Mouse (Mus musculus): ENCODE results near the gene Lgals3. TPM values are rescaled to one million over a fixed set of nuclear protein-coding genes. Genes with fewer than 3 reads are reported as not detected.
"Not testable (repeated sequence)": the region's sequence is repeated elsewhere in the genome, so short reads cannot be mapped to it uniquely, and the experiment has no call there.

Gene Lgals3
- 10 to 100 TPM; 43.2 to 70.4 TPM for polyA plus RNA-seq (2017; shearing (Covaris generic))

DNA sequence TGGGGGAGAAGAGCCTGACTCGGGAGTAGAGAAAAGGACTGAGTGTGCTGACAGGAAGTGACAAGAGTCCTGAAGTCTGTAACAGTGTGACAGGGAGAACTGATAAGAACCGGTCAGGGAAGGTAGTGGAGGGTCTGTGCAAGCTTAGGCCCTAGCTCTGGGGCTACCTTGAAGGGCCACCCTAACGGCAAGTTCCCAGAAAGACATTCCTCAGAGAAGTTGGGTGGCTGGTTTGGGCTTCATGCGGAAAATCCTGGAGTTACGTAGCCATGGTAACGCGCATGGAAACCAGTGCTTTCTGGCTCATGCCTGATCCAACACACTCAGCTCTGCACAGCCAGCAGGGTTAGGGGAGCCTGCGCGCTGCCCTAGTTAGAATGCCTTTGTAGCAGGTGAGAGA, at the start of gene Lgals3:
TSS of gene Lgals3 (plus strand) at position 291 of the 400 bp plus-strand sequence.
- no peak for ATAC-seq

DNA sequence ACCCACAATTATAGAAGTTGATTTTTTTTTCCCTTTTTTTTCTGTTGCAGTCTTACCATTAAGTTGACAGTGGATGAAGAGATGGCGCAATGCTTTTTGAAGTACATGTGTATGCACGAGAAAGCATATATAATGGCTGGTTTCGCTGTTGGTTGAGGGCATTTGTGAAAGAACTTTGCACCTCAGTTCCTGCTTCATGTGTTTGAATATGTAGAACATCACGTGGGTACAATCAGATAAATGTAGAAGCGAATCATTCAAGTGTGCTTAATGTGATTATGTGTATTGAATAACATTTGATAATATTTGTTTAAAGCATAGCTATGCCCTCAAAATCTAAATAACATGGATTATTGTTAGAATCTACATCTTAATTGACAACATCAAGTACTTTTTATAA, 48.2 kb upstream of the Lgals3 start:
- ATAC-seq, result no peak

- not testable (repeated sequence) for ATAC-seq
Observed at GRCm38 (mm10) chr14:47321581-47321980, 46.0 kb upstream of the Lgals3 start.

GRCm38 (mm10) chr14:47325965-47326761, 41.4 kb upstream of the Lgals3 start:
- no peak for ATAC-seq

- no peak for ATAC-seq
Observed at GRCm38 (mm10) chr14:47327347-47327746, 40.2 kb upstream of the Lgals3 start.

- ATAC-seq, result no peak
Observed at GRCm38 (mm10) chr14:47331920-47332319, 35.6 kb upstream of the Lgals3 start.

DNA sequence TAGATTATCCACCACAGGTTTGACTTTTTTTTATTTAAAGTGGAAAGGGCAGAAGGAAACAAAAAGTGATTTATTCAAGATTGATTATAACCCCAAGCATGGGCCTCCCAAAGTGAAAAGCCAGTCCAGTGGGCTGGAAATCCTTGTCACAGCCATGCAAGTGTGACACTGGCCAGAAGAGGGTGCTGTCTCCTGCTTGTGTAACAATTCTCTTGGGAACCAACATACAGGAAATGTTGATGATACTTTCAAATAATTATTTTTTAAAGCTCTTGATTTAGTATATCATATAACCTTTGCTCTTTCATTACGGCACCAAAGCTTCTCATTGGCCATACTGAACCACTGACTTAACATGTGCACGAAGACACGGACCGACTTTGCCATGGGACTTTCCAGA, 32.7 kb upstream of the Lgals3 start:
- peak; percentile 78 for ATAC-seq

- no peak for ATAC-seq
Observed at GRCm38 (mm10) chr14:47335300-47335699, 32.3 kb upstream of the Lgals3 start.

- ATAC-seq, result no peak
Observed at GRCm38 (mm10) chr14:47340231-47340925, 27.2 kb upstream of the Lgals3 start.

- no peak for ATAC-seq
Observed at GRCm38 (mm10) chr14:47341811-47342291, 25.7 kb upstream of the Lgals3 start.

GRCm38 (mm10) chr14:47346715-47347114, 20.8 kb upstream of the Lgals3 start:
- ATAC-seq, result no peak

DNA sequence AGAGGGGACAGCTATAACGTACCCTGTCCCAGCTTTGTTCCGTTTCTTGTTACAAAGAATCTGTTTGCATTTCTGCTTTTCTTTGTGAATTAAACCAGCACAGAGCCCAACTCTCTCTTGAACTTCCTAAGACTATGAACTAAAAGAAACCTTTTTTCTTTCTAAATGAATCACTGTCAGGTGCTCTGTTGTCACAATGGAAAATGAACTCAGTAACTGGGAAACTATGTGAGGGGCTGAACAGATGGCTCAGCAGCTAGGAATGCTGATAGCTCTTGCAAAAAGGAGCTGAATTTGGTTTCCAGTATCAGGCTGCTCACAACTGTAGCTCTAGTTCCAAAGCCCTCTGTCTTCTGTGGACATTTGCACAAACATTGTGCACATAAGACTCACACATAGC, 16.6 kb upstream of the Lgals3 start:
- ATAC-seq, result no peak

GRCm38 (mm10) chr14:47352272-47352671, 15.3 kb upstream of the Lgals3 start:
- ATAC-seq, result no peak

- no peak for ATAC-seq
Observed at GRCm38 (mm10) chr14:47353240-47353639, 14.3 kb upstream of the Lgals3 start.

- no peak for ATAC-seq
Observed at GRCm38 (mm10) chr14:47354111-47354577, 13.4 kb upstream of the Lgals3 start.

GRCm38 (mm10) chr14:47354948-47355347, 12.6 kb upstream of the Lgals3 start:
- ATAC-seq, result no peak

- ATAC-seq, result no peak
Observed at GRCm38 (mm10) chr14:47356622-47357021, 10.9 kb upstream of the Lgals3 start.

- peak; percentile 19 for ATAC-seq
Observed at GRCm38 (mm10) chr14:47359610-47360009, 7.9 kb upstream of the Lgals3 start.

GRCm38 (mm10) chr14:47361418-47361817, 6.1 kb upstream of the Lgals3 start:
- no peak for ATAC-seq

DNA sequence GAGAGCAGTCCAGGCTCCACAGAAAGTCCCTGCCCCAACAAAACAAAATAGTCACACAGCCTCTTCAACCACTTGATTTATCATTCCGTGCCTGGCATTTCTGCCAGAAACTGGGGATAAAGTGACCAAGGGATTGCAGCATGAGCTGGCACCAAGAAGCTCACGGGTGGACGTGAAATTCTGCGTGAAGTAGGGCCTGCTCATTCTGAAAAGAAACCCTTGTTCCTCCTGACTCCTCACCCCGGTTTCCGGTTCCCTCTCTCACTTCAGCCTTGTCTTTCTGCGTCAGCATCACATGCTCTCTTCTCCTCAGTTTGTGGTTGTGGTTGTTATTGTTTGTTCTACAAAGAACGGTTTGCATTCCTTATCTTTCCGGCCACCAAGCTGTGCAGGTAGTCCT, 5.7 kb upstream of the Lgals3 start:
- peak; percentile 34 for ATAC-seq

GRCm38 (mm10) chr14:47364742-47365449, 2.7 kb upstream of the Lgals3 start:
- no peak for ATAC-seq

DNA sequence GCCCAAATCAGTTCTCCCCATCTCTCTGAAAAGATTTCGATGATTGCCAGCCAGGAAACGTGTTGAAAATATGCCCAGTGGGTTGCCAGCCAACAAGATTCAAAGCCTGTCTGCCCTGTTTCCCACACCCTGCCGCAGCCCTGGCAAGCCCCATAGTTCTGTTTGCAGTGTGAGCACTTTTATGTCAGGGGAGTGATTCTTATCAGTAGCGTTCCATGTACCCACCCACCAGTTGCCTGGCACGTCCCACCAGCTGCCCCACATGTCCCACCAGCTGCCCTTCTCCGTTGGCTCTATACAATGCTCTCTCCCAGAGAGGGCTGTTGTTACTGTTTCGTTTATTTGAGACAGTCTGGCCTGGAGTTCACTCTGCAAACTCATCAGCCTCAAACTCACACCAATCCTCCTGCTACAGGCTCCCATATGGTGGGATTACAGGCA, 650 bp upstream of the Lgals3 start:
- ATAC-seq, result no peak

DNA sequence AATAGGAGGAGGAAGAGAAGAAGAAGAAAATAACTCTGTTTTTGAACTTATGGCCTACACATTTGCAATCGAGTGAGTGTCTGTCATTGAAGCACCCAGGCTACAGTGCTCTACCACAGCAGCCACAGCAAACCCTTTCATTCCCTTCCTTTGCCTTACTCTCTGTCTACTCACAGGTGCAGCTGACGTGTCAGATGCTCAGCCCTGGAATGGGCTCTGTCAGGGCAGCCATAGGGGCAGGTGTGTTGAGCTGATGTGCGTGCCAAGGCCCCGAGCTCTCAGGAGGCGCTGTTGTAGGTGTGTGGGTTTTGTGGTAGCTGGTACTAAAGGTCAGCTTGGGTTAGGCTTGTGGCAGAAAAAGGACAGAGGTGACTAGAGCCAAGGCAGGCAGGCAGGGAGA, 2.2 kb downstream of the Lgals3 start:
- ATAC-seq, result no peak

All from activated CD4-positive, CD25-positive, alpha-beta regulatory T cell, adult 4 months (primary cell).